Mouse (Mus musculus): Measurements from ENCODE around the gene Txnrd2.

DNA sequence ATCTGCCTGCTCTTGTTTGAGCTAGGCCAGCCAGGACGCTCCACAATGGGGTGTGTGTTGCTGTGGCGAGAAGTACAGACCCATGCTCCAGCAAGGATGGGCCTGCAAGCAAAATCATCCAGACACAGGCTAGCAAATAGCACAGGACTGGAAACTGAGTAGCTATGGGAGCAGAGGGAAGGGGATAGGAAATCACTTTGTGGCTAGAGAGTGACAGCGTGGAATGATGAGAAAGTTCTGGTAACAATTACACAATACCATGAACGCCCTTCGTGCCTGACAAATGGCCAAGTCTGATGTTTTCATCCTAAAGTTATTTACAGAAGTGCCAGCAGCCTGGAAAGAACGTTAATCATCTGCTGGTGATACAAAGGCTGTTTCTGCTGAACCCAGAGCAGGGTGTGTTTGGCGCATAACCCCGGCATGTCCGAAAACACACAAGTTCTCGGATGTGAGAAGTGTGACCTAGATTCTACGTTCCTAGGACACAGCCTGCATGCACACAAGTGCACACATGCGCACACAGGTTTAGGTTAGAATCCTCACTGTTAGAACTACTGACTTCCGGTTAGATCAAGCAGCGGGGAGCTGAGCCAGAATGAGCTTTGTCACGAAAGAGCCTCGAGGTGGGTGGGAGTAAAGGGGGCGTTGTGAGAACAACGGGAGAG lies 10.0 kb upstream of the Txnrd2 start:
- no peak for TF ChIP-seq CTCF (conservative IDR thresholded peaks at IDR 0.05; ENCODE audit: low read length)
- TF ChIP-seq POU5F1 (IDR thresholded peaks at IDR 0.05; ENCODE audit: borderline replicate concordance, low read length): no peak
- no peak for TF ChIP-seq NANOG (IDR thresholded peaks at IDR 0.05; ENCODE audit: borderline replicate concordance, low read length)
